Mouse (Mus musculus) left cerebral cortex, postnatal 10 days (tissue): Measurements from ENCODE around the gene Dtx4. TPM values are rescaled to one million over a fixed set of nuclear protein-coding genes. Genes with fewer than 3 reads are reported as not detected.

Experiments used
- DNase-seq, 2 experiments: peaks; one replicate each; pipeline ENCODE4 v3.0.0; 2021 to 2022; ENCODE audit warnings: low spot score in 2 of 2, mixed read lengths in 1 of 2; ENCODE audit errors: extremely low spot score in 1 of 2
- intact Hi-C: fragments of 180-260 bp; cut with DNase I; formaldehyde crosslinking; loops from one replicate; pipeline ENCODE4 v1.15.1; 2025
- total RNA-seq, 2 experiments: library from RNA; stranded (reverse); gene quantifications; 2 replicates each; pipeline ENCODE4 v1.2.3; 2021

Gene Dtx4
- total RNA-seq, 2 experiments from 2014 or later: 60.3 to 75.4 TPM

GRCm38 (mm10) chr19:12475380-12476250 lies 25.6 kb downstream of the Dtx4 start:
- intact Hi-C loops: no loop called here
- DNase-seq: peak; percentile 87 to 95

GRCm38 (mm10) chr19:12473951-12474350 lies 27.3 kb downstream of the Dtx4 start:
- intact Hi-C loops: no loop called here

GRCm38 (mm10) chr19:12473201-12473641 lies 28.0 kb downstream of the Dtx4 start:
- intact Hi-C loops: no loop called here
- DNase-seq: no peak

More at GRCm38 (mm10) chr19:12473951-12474350, 27.3 kb downstream of the Dtx4 start:
- no peak for DNase-seq

- intact Hi-C loops: no loop called here
- no peak for DNase-seq
These were observed 28.8 kb downstream of the Dtx4 start for GRCm38 (mm10) chr19:12472381-12472976.

- DNase-seq: no peak
- intact Hi-C loops: no loop called here
These were observed 29.4 kb downstream of the Dtx4 start for GRCm38 (mm10) chr19:12471866-12472265.

GRCm38 (mm10) chr19:12467436-12467835 lies 33.8 kb downstream of the Dtx4 start:
- DNase-seq: peak in 1 of 2 experiments; percentile 63
- intact Hi-C loops: loop anchor here (5.0 kb wide), 1 partner anchor 35 kb away; the partner anchor contains the start of gene Dtx4

GRCm38 (mm10) chr19:12466204-12466603 lies 35.0 kb downstream of the Dtx4 start:
- intact Hi-C loops: loop anchor here (5.0 kb wide), 1 partner anchor 36 kb away; the partner anchor contains the start of gene Dtx4

GRCm38 (mm10) chr19:12465530-12466144 lies 35.6 kb downstream of the Dtx4 start:
- intact Hi-C loops: loop anchor here (5.0 kb wide), 1 partner anchor 37 kb away; the partner anchor contains the start of gene Dtx4
- DNase-seq: no peak

More at GRCm38 (mm10) chr19:12466204-12466603, 35.0 kb downstream of the Dtx4 start:
- peak in 1 of 2 experiments; percentile 61 for DNase-seq

- no peak for DNase-seq
- intact Hi-C loops: loop anchor here (5.0 kb wide), 1 partner anchor 38 kb away; the partner anchor contains the start of gene Dtx4
These were observed 36.6 kb downstream of the Dtx4 start for GRCm38 (mm10) chr19:12464674-12465073.

- intact Hi-C loops: no loop called here
- no peak for DNase-seq
These were observed 37.1 kb downstream of the Dtx4 start for GRCm38 (mm10) chr19:12464127-12464526.

- DNase-seq: no peak
- intact Hi-C loops: no loop called here
These were observed 37.6 kb downstream of the Dtx4 start for GRCm38 (mm10) chr19:12463722-12464035.

- no peak for DNase-seq
- intact Hi-C loops: no loop called here
These were observed 38.2 kb downstream of the Dtx4 start for GRCm38 (mm10) chr19:12462851-12463721.

- intact Hi-C loops: no loop called here
- DNase-seq: no peak
These were observed 40.7 kb downstream of the Dtx4 start, which contains the start of gene Mpeg1 for GRCm38 (mm10) chr19:12460282-12461249. TSS of gene Mpeg1 (plus strand) at chr19:12460779.

- DNase-seq: no peak
These were observed 41.7 kb downstream of the Dtx4 start for GRCm38 (mm10) chr19:12459516-12459915.

GRCm38 (mm10) chr19:12457401-12458066 lies 43.7 kb downstream of the Dtx4 start:
- no peak for DNase-seq
- intact Hi-C loops: no loop called here

More at GRCm38 (mm10) chr19:12459516-12459915, 41.7 kb downstream of the Dtx4 start:
- intact Hi-C loops: no loop called here

- DNase-seq: no peak
- intact Hi-C loops: no loop called here
These were observed 56.2 kb downstream of the Dtx4 start for GRCm38 (mm10) chr19:12445014-12445413.

GRCm38 (mm10) chr19:12442560-12442959 lies 58.7 kb downstream of the Dtx4 start:
- intact Hi-C loops: no loop called here
- no peak for DNase-seq
